Mouse (Mus musculus): ENCODE data around the gene Srp14.

- TF ChIP-seq POLR2A (IDR thresholded peaks at IDR 0.05; ENCODE audit: borderline replicate concordance, control insufficient read depth, low read depth, low read length), result no peak
- no peak for TF ChIP-seq CTCF (IDR thresholded peaks at IDR 0.05; ENCODE audit: control insufficient read depth, insufficient read depth, low read length)
These were observed 15.5 kb upstream of the Srp14 start for GRCm38 (mm10) chr2:118495024-118495423.
